Mouse (Mus musculus) E14TG2a.4 (cell line): ENCODE measurements around the gene B3gnt8.
"Not testable (repeated sequence)": the region's sequence is repeated elsewhere in the genome, so short reads cannot be mapped to it uniquely, and the experiment has no call there.

Experiments used
- H3K27me3 ChIP-seq: 2 replicates; pipeline ENCODE4 v1.6.1; 2014; ENCODE audit warnings: low read length, control low read depth; ENCODE audit not compliant: insufficient read depth
- H3K36me3 ChIP-seq: 2 replicates; pipeline ENCODE4 v1.6.1; 2014; ENCODE audit warnings: low read length, control low read depth; ENCODE audit not compliant: insufficient read depth
- H3K4me1 ChIP-seq: replicated peaks from 2 replicates; pipeline ENCODE4 v1.6.1; 2014; ENCODE audit warnings: low read depth, low read length, control low read depth
- H3K4me3 ChIP-seq: replicated peaks from 2 replicates; pipeline ENCODE4 v1.5.1; 2014; ENCODE audit warnings: mild to moderate bottlenecking, low read length
- H3K9me3 ChIP-seq: 2 replicates; pipeline ENCODE4 v1.6.1; 2014; ENCODE audit warnings: low read length, control low read depth
- CTCF ChIP-seq: conservative IDR thresholded peaks from 2 replicates; pipeline ENCODE4 v1.5.1; 2014; ENCODE audit warnings: low read length
- NANOG ChIP-seq: IDR thresholded peaks from 2 replicates; pipeline ENCODE4 v1.6.1; 2014; ENCODE audit warnings: borderline replicate concordance, low read length, mixed read lengths
- POU5F1 ChIP-seq: IDR thresholded peaks from 2 replicates; pipeline ENCODE4 v1.6.1; 2014; ENCODE audit warnings: low read length, borderline replicate concordance

The B3gnt8 gene

DNA sequence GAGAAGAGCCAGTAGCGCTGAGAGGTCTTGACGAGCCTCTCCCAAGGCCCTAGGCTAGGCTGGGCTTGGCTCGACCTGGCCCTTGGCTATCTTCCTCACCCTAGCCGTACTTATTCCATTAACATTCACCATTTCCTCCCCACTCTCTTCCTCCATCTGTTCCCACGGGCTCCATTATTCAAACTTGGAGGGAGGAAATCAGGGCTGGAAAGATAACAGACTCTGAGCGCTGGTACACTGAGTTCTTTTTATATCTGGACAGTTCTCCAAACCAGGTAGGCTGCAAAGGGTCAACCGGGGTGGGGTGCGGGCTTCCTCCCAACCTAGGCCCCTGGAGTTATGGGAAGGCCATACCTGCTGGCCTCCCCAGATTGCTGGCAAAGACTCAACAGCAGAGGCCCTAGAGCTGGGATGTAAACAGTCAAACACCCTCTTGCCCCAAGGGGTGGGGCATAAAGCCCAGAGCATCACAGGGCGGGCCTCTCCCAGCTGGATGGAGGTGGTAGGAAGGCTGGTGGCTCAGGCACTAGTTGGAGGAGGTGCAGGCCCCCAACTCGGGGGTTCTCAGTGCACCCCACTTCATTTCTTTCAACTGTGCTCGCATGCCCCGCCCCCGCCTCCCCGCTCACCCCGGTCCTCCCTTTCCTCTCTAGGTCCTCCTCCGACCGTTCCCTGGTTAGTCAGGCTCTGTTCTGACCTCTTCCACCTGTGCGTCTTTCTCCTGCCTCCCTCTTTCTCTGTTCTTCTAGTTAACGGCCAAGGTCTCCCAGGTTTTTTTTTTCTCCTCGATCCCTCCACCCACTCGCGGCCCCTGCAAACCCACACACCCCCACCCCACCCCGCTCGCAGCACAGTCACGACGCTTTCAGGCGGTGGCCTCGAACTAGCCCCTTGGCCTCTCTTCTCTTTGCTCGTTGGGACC is at the start of gene B3gnt8:
Gene B3gnt8, plus strand, starts transcription at position 146 of the 922 bp plus-strand sequence.
- peak within 1 kb of the TSS; percentile 61 for H3K4me3 ChIP-seq
- H3K36me3 ChIP-seq = peaks cover 76% of the 10 kb centered on the region
- peaks cover 57% of the 10 kb centered on the region for H3K4me1 ChIP-seq
- H3K9me3 ChIP-seq = no peaks in the 10 kb centered on the region
- H3K27me3 ChIP-seq = peaks cover 3% of the 10 kb centered on the region; the same call in 1 of the 2 replicates
- TF ChIP-seq POU5F1 = no peak
- TF ChIP-seq NANOG = no peak
- no peak for TF ChIP-seq CTCF

DNA sequence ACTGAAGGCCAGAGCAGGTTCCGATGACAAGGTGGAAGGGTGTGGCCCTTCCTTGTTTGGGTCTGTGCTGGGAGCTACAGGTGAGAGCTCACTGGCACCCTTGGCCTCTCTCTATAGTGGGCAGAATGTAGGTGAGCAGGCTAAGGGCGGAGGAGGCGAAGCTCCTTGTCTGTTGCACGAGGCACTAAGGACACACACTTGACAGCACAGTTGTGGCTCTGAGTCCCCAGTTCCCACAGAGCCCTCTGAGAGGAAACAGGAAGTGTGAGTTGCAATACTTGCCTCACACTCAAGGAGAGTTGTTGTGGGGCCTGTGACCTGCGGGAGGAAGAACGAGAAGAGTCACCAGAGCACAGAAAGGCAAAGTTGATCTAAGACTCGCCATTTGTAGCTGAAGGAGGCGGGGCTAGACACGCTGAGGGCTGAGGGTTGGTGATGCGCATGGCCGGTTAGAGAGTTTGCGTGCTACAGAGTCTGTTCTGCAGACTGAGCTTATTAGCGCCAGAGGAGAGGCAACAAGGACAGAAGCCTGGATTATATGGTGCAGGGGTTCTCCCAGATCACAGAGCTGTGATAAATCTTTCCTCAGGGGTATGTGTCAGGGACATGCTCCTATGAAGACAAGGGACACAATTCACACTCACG is 49.5 kb upstream of the B3gnt8 start:
- H3K27me3 ChIP-seq, H3K4me1 ChIP-seq, H3K36me3 ChIP-seq, H3K4me3 ChIP-seq: not testable (repeated sequence)
- peaks cover 62% of the 10 kb centered on the region for H3K9me3 ChIP-seq

DNA sequence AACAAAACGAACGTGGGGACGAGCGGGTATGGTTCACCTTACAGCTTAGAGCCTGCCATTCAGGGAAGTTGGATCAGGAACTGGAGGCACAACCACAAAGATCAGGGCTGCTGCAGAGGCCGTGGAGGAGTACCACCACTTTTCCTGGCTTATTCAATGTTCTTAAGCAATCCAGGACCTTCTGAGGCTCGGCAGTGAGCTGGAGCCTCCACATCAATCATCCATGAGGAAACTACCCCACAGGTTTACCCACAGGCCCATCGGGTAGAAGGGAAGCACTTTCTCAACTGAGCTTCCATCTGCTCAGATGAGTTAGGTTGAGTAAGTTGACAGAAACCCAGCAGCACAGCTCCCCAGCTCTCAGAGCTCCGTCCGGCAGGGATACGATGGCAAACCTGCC is 47.0 kb upstream of the B3gnt8 start:
- H3K27me3 ChIP-seq = peaks cover 9% of the 10 kb centered on the region; the same call in 1 of the 2 replicates
- peaks cover 55% of the 10 kb centered on the region for H3K9me3 ChIP-seq
- no peak overlapping the region for H3K4me3 ChIP-seq
- TF ChIP-seq NANOG (no peak), POU5F1 (no peak), CTCF (no peak)
- H3K36me3 ChIP-seq = 0 out of 2 replicates have a peak, but pooled peaks cover 3% of the 10 kb centered on the region
- H3K4me1 ChIP-seq = no peaks in the 10 kb centered on the region

DNA sequence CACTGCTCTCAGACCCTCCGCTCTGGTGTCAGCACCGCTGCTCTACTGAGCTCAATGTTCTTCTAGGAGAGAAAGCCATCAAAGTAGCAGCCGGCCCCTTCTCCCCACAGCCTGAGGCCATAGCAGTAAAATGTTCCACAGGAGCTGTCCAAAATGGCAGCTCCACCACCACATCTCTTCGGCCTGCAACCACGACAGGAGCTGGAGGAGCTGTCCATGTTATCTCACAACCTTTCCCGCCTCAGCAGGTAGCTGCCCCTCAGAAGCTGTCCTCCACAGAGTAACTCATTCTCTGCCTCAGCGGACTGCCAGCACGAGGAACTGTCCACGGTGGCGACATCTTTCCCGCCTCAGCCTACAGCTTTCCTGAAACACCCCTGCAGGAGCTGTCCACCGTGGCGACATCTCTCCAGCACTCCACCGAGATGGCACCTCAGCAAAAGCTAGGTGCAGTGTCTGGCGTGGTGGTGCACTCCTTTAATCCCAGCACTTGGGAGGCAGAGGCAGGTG is 44.1 kb upstream of the B3gnt8 start:
- Histone ChIP-seq H3K36me3 (no peaks in the 10 kb centered on the region), H3K27me3 (peaks cover 13% of the 10 kb centered on the region), H3K4me3 (no peak overlapping the region), H3K9me3 (peaks cover 37% of the 10 kb centered on the region), H3K4me1 (no peaks in the 10 kb centered on the region)
- TF ChIP-seq NANOG (no peak), CTCF (no peak), POU5F1 (no peak)

DNA sequence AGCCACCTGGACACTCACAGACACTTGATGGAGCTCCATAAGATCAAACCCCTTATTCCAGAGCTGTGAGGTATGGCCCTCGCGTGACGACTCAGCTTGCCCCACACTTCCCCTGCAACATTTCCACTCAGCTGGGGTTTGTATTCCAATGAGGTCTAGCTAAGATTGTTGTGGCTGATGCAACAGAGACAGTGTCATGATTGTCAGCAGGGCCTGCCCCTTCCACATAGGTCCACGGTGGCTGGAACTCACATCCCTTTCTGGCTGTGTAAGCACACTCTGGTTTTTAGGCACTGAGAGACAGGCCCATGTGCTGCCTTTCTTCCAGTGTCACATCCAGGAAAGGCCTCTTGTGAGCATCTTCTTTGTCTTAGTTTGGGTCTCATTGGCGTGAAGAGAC is 41.8 kb upstream of the B3gnt8 start:
- Histone ChIP-seq H3K27me3 (peaks cover 13% of the 10 kb centered on the region), H3K36me3 (no peaks in the 10 kb centered on the region)
- no peak for TF ChIP-seq POU5F1
- no peak for TF ChIP-seq CTCF
- TF ChIP-seq NANOG = no peak

DNA sequence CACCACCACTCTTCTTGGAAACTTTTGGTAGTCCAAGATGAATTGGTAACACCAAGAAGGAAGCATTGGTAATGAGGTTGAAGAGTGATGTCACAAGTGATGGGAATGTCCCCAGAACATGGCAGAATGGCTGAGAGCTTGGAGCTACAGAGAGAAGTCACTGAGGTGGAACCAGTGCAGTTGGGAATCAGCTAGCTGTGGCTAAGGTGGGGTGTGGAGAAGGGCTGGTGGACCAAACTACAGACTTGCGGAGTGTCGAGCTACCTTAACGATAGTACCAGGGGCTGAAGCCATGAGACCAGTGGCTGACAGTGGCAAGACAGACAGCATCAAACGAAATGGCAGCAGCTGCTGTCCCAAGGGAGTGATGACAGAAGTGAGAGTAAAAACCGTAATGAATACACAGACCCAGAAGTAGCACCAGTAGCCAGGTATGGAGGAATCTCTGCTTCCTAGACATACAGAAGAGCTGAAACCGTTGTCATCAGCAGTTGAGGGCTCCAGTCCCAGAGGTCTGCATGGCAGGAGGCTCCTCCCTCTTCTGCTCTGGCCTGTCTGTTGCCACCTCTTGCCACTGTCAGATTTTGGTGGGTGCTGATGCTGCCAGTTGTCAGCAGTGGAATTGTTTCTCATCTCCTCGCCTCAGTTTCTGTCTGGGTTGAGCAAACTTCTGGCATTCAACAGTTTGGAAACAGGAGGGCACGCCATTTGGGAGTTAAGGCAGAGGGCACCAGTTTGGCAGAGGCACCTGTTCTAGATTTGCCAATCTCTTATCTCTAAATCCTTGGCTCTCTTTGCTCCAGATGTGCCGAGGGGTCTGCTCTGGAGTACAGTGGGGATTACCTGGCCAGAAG is 40.9 kb upstream of the B3gnt8 start:
- Histone ChIP-seq H3K4me1 (no peaks in the 10 kb centered on the region), H3K4me3 (no peak overlapping the region), H3K36me3 (no peaks in the 10 kb centered on the region)

More for the DNA sequence above, 41.8 kb upstream of the B3gnt8 start:
- Histone ChIP-seq H3K4me3 (no peak overlapping the region), H3K9me3 (peaks cover 21% of the 10 kb centered on the region), H3K4me1 (no peaks in the 10 kb centered on the region)

DNA sequence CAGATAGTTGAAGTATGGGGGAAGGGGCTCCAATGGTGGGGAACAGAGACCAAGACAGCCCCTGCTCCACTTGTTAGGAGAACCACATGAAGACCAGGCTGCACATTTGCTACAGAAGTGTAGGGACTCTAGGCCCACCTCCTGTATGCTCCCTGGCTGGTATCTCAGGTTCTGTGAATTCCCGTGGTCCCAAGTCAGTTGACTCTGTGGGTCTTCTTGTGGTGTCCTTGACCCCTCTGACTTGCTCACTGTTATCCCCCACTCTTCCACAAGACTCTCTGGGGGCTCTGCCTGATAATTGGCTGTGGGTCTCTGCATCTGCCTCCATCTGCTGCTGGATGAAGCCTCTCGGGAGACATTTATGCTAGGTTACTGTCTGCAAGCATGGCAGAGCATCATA is 35.2 kb upstream of the B3gnt8 start:
- H3K27me3 ChIP-seq = no peaks in the 10 kb centered on the region
- TF ChIP-seq NANOG (no peak), POU5F1 (no peak), CTCF (no peak)
- H3K4me3 ChIP-seq = no peak overlapping the region

More for the DNA sequence above, 40.9 kb upstream of the B3gnt8 start:
- peaks cover 13% of the 10 kb centered on the region for H3K27me3 ChIP-seq
- peaks cover 16% of the 10 kb centered on the region for H3K9me3 ChIP-seq
- TF ChIP-seq POU5F1 (no peak), CTCF (no peak), NANOG (no peak)

DNA sequence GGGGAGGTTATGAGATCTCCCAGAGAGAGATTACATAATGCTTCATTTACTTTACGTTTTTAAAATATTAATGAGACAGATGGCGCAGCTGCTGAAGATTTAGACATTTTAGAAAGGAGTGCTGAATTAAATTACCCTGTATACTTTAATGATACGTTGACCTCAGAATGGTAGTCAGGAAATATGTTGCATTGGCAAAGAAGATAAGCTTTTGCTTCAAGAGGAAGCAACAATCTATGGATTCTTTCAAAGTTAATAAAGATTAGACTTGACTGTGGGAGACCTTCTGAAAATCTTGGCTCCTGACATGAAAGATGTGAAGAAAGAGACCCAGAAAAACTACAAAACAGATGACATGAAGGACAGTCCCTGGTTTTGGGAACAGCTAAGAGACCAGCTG is 32.6 kb upstream of the B3gnt8 start:
- Histone ChIP-seq H3K4me3 (no peak overlapping the region), H3K9me3 (no peaks in the 10 kb centered on the region), H3K4me1 (no peaks in the 10 kb centered on the region), H3K27me3 (0 out of 2 replicates have a peak, but pooled peaks cover 2% of the 10 kb centered on the region), H3K36me3 (no peaks in the 10 kb centered on the region)
- TF ChIP-seq POU5F1 (no peak), NANOG (no peak), CTCF (no peak)

More for the DNA sequence above, 35.2 kb upstream of the B3gnt8 start:
- Histone ChIP-seq H3K4me1 (no peaks in the 10 kb centered on the region), H3K36me3 (no peaks in the 10 kb centered on the region), H3K9me3 (no peaks in the 10 kb centered on the region)
